Mouse (Mus musculus): ENCODE results near the gene Pcolce2. TPM values are rescaled to one million over a fixed set of nuclear protein-coding genes. Genes with fewer than 3 reads are reported as not detected.
"Not testable (repeated sequence)": the region's sequence is repeated elsewhere in the genome, so short reads cannot be mapped to it uniquely, and the experiment has no call there.

Pcolce2 gene
- 10 to 100 TPM; 22.1 to 29.5 (median 26.8) TPM for total RNA-seq (2022)

- DNase-seq (ENCODE audit: low spot score), result peak; percentile 26
Observed at GRCm38 (mm10) chr9:95637271-95638181, at the start of gene Pcolce2. Pcolce2 (plus strand) TSS chr9:95637601.

DNA sequence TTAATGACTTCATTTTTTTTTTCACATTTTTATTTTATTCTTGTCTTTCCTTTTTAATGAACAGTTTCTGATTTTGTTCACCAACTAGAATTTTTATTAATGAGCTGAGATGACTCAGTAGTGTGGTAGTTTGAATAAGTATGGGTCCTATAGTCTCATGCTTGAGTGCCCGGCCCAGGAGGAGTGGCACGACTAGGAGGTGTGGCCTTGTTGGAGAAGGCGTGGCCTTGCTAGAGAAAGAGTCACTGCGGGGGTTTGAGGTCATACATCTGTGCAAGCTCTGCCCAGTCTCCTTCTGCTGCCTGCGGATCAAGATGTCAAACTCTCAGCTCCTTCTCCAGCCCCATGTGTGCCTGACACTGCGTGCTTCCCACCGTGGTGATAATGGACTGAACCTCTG, 49.3 kb upstream of the Pcolce2 start:
- no peak for DNase-seq (ENCODE audit: low spot score)

DNA sequence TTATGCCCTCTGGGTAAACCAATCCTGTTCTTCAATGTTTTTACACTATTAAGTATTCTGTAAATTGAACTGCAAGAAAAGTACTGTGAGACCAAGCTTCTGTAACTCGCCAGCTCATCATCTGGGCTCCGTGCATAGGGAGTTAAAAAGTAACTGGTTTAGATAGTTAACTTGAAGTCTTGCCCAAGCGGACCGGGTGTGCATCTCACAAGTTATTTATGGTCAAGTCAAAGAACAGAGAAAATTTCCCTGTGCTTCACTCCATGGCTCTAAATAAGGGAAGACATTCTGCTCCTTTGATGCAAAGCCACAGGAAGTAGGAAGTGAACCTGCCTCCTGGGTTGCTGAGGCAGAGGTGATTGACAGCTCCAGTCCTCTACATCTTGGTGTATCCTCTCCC, 43.1 kb upstream of the Pcolce2 start:
- DNase-seq (ENCODE audit: low spot score), result no peak

GRCm38 (mm10) chr9:95597466-95598178, 39.8 kb upstream of the Pcolce2 start:
- DNase-seq (ENCODE audit: low spot score), result no peak

DNA sequence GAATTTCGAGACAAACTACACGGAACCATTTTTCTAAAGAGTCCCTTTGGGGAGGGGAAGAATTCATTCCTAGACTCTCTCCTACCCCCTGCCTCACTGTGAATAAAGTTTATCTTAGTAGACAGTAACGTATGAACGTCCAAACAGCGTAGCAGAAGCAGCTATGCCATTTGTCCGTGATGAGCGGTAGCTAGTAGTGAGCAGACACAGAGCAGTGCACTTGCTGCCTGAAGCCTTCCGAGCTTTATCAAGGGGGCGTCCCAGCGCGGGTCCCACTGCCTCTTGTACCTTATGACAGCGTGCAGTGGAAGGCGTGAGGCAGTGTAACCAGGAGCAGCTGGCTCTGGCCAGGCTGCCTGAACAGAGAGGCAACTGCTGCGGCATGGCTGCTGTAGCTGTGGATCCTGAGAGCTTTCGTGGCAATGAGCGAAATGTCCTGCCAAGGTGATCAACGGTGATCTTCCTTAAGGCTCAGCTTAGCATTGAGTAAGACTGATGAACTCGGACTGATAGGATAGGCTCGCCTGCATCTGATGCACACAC, 39.2 kb upstream of the Pcolce2 start:
- DNase-seq (ENCODE audit: low spot score), result no peak

- no peak for DNase-seq (ENCODE audit: low spot score)
Observed at GRCm38 (mm10) chr9:95599399-95599798, 38.0 kb upstream of the Pcolce2 start.

- no peak for DNase-seq (ENCODE audit: low spot score)
Observed at GRCm38 (mm10) chr9:95602849-95603248, 34.6 kb upstream of the Pcolce2 start.

- no peak for DNase-seq (ENCODE audit: low spot score)
Observed at GRCm38 (mm10) chr9:95603316-95603715, 34.1 kb upstream of the Pcolce2 start.

DNA sequence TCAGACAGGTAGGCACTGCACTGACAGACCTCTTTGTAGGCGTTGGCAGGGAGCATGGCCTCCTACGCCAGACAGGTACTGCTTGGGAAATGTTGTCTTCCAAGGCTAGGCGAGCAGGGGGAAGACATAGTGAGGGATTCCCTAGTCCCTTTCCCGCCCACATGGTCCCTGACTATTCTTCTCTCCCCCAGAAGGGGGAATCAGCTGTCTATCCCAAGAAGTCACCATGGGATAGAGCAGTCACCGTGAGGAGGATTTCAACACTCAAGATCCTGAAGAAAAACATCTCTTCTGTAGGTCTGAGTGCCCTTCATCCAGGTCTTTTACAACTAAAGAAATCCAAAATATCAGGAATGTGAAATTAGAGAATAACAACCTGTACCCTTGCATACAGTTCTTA, 30.2 kb upstream of the Pcolce2 start:
- no peak for DNase-seq (ENCODE audit: low spot score)

DNA sequence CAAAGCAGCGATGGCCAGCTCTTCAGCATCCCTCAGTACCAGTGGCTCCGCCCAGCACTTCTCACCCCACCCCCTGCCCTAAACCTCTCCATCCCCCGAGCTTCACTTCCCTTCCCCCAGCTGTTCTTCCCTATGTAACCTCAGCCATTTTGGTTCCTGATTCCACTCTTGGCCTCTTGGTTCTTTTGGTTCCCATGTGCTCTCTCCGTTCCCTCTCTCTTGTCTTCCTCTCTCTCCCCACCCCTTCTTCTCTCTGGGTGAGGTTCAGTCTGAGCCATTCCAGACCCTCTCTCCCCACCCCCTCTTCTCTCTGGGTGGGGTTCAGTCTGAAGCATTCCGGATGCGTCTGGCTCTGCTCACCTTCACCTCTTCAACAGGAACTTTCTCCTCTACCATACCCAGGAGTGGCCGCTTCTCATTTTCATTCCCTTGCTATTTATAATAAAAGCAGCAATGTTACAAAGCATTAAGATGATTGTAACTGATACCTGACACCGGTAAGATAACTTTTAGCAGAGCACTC, 25.1 kb upstream of the Pcolce2 start:
- no peak for DNase-seq (ENCODE audit: low spot score)

DNA sequence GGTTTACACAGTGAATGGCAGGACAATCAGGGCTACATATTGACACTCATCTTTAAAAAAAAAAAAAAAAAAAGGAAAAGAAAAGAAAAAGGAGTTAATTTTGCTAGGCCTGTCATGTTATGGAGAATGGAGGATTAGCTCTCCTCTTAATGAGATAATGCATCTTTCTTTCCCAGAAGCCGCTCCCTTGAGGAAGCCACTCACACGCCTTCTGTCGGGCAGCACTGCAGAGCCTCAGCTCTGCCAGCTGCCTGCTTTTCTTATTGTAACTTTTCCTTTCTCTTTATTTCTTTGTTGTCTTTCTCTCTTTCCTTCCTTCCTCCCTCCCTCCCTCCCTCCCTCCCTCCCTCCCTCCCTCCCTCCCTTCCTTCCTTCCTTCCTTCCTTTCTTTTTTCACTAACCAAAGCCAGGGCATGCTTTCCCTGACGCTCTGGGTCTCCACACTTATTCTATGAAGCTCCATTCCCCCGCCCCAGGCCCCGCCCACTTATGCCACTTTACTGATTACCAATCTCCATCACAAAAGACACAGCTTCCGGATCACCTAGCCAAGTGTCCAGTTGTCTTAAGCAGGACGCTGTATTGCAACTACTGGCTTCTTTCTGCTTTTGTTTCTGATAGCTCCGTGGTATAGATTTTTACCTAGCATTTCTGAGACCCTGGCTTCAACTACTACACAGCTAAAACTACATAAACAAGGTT, 23.8 kb upstream of the Pcolce2 start:
- no peak for DNase-seq (ENCODE audit: low spot score)

DNA sequence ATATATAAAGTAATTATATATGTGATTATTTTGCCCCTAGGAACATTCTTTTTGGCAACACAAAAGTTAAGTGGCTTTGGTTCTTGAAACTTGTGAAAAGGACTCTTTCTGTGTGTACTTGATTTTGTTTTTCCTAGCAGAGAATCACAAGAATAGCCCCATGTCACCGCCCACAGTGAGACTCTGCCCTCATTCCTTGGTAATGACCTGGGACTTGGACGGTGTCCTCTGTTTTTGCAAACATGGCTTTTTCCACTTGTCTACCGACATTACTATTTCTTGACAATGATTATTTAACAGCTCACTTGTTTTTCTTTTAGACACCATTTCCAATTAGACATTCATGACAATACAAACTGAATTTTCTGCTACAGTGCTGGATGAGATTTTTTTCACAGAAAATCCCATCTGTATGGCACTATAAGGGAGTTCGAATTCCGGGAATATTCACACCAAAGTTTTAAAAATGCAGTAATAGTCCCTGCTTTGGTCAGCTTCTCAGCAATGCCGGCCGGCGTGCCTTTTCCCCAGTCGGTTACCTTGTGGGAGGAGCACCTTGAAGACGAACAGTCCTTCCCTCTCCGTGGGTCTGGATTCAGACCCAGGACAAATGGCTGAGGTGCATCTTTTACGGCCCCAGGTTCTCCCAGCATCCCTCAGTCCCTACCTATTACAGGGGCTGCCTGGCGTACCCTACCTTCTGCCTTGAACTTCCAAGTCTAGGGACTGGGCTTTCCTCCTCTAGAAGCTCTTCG, 22.4 kb upstream of the Pcolce2 start:
- peak; percentile 60 for DNase-seq (ENCODE audit: low spot score)

- no peak for DNase-seq (ENCODE audit: low spot score)
Observed at GRCm38 (mm10) chr9:95615961-95616360, 21.4 kb upstream of the Pcolce2 start.

GRCm38 (mm10) chr9:95618572-95618971, 18.8 kb upstream of the Pcolce2 start:
- no peak for DNase-seq (ENCODE audit: low spot score)

- DNase-seq (ENCODE audit: low spot score), result no peak
Observed at GRCm38 (mm10) chr9:95624072-95624471, 13.3 kb upstream of the Pcolce2 start.

GRCm38 (mm10) chr9:95628439-95628948, 8.9 kb upstream of the Pcolce2 start:
- DNase-seq (ENCODE audit: low spot score), result no peak

DNA sequence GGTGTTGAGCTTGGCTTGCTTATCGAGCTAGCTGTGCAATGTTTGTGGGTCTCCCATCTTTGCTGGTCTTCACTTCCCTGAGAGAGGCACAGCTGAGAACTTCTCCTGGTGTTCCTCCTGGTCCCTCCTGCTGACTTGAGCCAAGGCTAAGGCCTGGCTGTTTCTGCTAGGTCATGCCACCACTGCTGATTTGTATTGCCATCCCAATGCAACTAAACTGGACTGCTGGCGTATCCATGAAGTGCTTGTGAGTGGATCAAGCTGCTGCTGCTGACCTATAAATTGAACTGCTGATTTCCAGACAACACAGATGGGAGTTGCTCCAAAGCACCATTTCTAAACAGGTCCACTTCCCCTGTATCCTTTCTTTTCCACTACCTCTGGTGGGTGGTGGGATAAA, 7.8 kb upstream of the Pcolce2 start:
- DNase-seq (ENCODE audit: low spot score), result not testable (repeated sequence)

GRCm38 (mm10) chr9:95636395-95636794, 1.0 kb upstream of the Pcolce2 start:
- DNase-seq (ENCODE audit: low spot score), result no peak

DNA sequence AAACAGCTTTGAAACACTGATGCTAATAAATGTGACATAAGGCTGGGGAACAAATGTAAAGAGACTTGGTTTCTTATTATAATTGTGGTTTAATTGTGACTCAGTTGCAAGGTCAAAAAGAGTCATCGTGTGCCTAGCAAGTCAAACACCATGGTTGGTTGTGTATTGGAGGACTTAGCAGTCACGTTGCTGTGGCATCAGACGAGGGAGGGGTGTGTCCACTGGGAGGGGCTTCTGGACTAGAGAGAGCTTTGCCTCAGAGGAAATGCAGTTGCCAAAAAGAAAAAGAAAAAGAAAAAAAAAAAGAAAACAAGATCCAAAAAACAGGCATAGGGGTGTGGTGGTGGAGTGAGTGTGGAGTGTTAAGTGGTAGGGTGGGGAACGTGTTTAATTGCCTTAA, 2.5 kb downstream of the Pcolce2 start:
- no peak for DNase-seq (ENCODE audit: low spot score)

DNA sequence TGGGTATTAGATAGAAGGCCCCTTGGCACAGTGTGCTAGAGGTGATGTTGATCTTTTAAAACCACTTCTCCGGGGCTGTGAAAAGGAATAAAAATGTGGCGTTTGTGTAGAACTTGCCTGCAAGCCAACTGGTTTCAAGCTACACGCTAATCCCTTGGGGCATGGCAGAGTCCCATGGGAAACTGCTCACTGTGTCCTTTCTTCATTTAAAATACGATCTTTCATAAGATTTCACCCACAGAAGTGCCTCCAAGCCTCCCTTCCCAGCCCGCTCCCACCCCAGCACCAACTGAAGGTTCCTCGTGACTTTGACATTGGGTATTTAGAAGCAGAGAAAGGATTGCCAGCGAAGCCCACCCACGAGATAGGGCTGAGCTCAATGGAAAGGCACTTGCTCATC, 8.5 kb downstream of the Pcolce2 start:
- no peak for DNase-seq (ENCODE audit: low spot score)

DNA sequence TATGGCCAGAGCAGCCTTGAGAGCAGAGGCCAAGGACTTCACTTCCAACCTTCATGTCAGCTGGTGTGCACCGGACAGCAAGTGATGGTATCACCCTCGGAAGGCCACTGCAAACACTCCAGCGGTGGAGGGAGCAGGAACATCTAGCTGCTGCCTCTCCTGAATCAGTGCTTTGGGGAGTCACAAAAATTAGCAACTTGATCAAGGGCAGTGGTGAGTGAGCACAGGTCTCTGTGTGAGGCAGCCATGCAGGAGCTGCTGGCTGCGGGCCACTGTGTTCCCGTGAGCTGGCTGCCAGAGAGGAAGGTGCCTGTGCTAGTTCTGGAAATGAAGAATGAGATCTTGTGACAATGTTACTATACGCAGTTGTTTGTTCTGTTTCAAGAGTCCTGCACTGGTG, 16.0 kb downstream of the Pcolce2 start:
- DNase-seq (ENCODE audit: low spot score), result peak; percentile 48

Data from heart, adult 8-10 months (tissue).